Mouse (Mus musculus) bone marrow, adult 2 months (tissue): ENCODE results near the gene Mmachc.

ENCODE experiments used
- CTCF ChIP-seq: fragments of 200-500 bp; IDR thresholded peaks from 2 replicates; pipeline ENCODE4 v1.5.1; 2011; ENCODE audit warnings: low read length, control low read depth; ENCODE audit not compliant: control insufficient read depth, insufficient read depth
- POLR2A ChIP-seq: fragments of 200-500 bp; IDR thresholded peaks from 2 replicates; pipeline ENCODE4 v1.6.1; 2011; ENCODE audit warnings: low read depth, mild to moderate bottlenecking, control low read depth, low read length, borderline replicate concordance; ENCODE audit not compliant: control insufficient read depth

GRCm38 (mm10) chr4:116685402-116686061, 22.7 kb downstream of the Mmachc start, which contains the start of gene Prdx1:
- TF ChIP-seq CTCF (peak; percentile 87), POLR2A (peak; percentile 90; the same call in 1 of the 2 replicates)
